Mouse (Mus musculus): ENCODE data around the gene Nuak2. TPM values are rescaled to one million over a fixed set of nuclear protein-coding genes. Genes with fewer than 3 reads are reported as not detected.

The Nuak2 gene
- 5.8 TPM for polyA plus RNA-seq (2017; shearing (Covaris generic))

GRCm38 (mm10) chr1:132315889-132316624 lies at the start of gene Nuak2:
Gene Nuak2, plus strand, starts transcription at chr1:132316126.

GRCm38 (mm10) chr1:132298425-132298800 lies 17.5 kb upstream of the Nuak2 start, which contains the start of gene Klhdc8a:
Gene Klhdc8a, plus strand, starts transcription at chr1:132298626.

Other genes starting within 250 kb of the Nuak2 start
- 83.3 TPM for gene Mfsd4a, start 248.1 kb upstream of the Nuak2 start, polyA plus RNA-seq (2017; shearing (Covaris generic))
- not detected for gene Cdk18, start 176.4 kb upstream of the Nuak2 start, polyA plus RNA-seq (2017; shearing (Covaris generic))
- gene Lemd1, start 124.7 kb upstream of the Nuak2 start, polyA plus RNA-seq (2017; shearing (Covaris generic)), result not detected
- gene AC124108.1, start 124.7 kb upstream of the Nuak2 start, polyA plus RNA-seq (2017; shearing (Covaris generic)), result not detected
- not detected for gene Gm10188, start 86.4 kb upstream of the Nuak2 start, polyA plus RNA-seq (2017; shearing (Covaris generic))
- gene Klhdc8a, start 17.5 kb upstream of the Nuak2 start, polyA plus RNA-seq (2017; shearing (Covaris generic)), result not detected
- 1.0 TPM for gene Tmcc2, start 75.2 kb downstream of the Nuak2 start, polyA plus RNA-seq (2017; shearing (Covaris generic))
- 10.4 TPM for gene Dstyk, start 101.4 kb downstream of the Nuak2 start, polyA plus RNA-seq (2017; shearing (Covaris generic))
- 86.5 TPM for gene Rbbp5, start 161.2 kb downstream of the Nuak2 start, polyA plus RNA-seq (2017; shearing (Covaris generic))
- 14.0 TPM for gene Tmem81, start 190.1 kb downstream of the Nuak2 start, polyA plus RNA-seq (2017; shearing (Covaris generic))
- gene Cntn2, start 227.1 kb downstream of the Nuak2 start, polyA plus RNA-seq (2017; shearing (Covaris generic)), result not detected